Mouse (Mus musculus) midbrain, embryonic 11.5 days (tissue): ENCODE data around the gene Itpk1. TPM values are rescaled to one million over a fixed set of nuclear protein-coding genes. Genes with fewer than 3 reads are reported as not detected.

Source experiments
- microRNA counts: library from miRNA; unstranded; fragments of <30 nt; microRNA quantifications from one replicate; lab custom pipeline; 2015
- microRNA-seq: library from miRNA; unstranded; fragments of <30 nt; microRNA quantifications from one replicate; pipeline ENCODE4, GENCODE M21; 2017
- polyA plus RNA-seq: library from polyadenylated mRNA; unstranded; fragments of >200 nt; fragmentation: Nextera tagmentation; extraction: Ambion mirVana; gene quantifications from 2 replicates; pipeline ENCODE4 v1.2.1, GENCODE M21; 2014

Gene Itpk1
- polyA plus RNA-seq, 1 experiment from 2014 or later: 14.2 TPM

MicroRNAs encoded within 50 kb of the gene (microRNA counts, 519-probe panel; counts per million panel counts)
- not detected for microRNA mmu-miR-1936 (lab: Ali Mortazavi, UCI)

Small RNAs within 50 kb of the gene (microRNA-seq; reads per million reads assigned to microRNA genes)
- 1.1 reads per million for gene Mir1936

Other genes with a start within 250 kb of the Itpk1 start
- 31.6 and 32.9 TPM in 2 replicates for gene Golga5, start 235.8 kb downstream of the Itpk1 start, polyA plus RNA-seq
- gene Chga, start 150.0 kb downstream of the Itpk1 start, polyA plus RNA-seq: 23.5 and 24.0 TPM in 2 replicates
- 40.8 and 41.4 TPM in 2 replicates for gene Moap1, start 38.7 kb upstream of the Itpk1 start, polyA plus RNA-seq
- 12.2 and 12.3 TPM in 2 replicates for gene Tmem251, start 38.8 kb upstream of the Itpk1 start, polyA plus RNA-seq
- gene Gm28051, start 52.8 kb upstream of the Itpk1 start, polyA plus RNA-seq: not detected in 2 replicates
- gene Gon7, start 52.9 kb upstream of the Itpk1 start, polyA plus RNA-seq: 47.7 and 52.6 TPM in 2 replicates
- 70.8 and 75.0 TPM in 2 replicates for gene Ubr7, start 53.0 kb upstream of the Itpk1 start, polyA plus RNA-seq
- gene Gm20604, start 53.7 kb upstream of the Itpk1 start, polyA plus RNA-seq: 36.0 and 36.5 TPM in 2 replicates
- gene Btbd7, start 173.5 kb upstream of the Itpk1 start, polyA plus RNA-seq: 18.4 and 18.5 TPM in 2 replicates
- gene Cox8c, start 194.4 kb upstream of the Itpk1 start, polyA plus RNA-seq: not detected in 2 replicates
- gene Unc79, start 243.9 kb upstream of the Itpk1 start, polyA plus RNA-seq: 2.6 and 2.9 TPM in 2 replicates